Mouse (Mus musculus): ENCODE results near the gene Nufip2. TPM values are rescaled to one million over a fixed set of nuclear protein-coding genes. Genes with fewer than 3 reads are reported as not detected.
"Not testable (repeated sequence)": the region's sequence is repeated elsewhere in the genome, so short reads cannot be mapped to it uniquely, and the experiment has no call there.

The Nufip2 gene
- total and polyA plus RNA-seq, 3 experiments, result 11.4 to 47.6 (median 44.8) TPM

- Histone ChIP-seq H3K4me1 (ENCODE audit: control insufficient read depth, insufficient read depth, low read length) (no peaks in the 10 kb centered on the region), H3K4me3 (no peak overlapping the region), H3K79me2 (replicated peaks; ENCODE audit: control insufficient read depth, insufficient read depth, low read length) (no peaks in the 10 kb centered on the region), H3K27ac (no peak overlapping the region), H3K9ac (ENCODE audit: low read depth, low read length) (no peak overlapping the region), H3K36me3 (ENCODE audit: control insufficient read depth, insufficient read depth, low read length) (no peaks in the 10 kb centered on the region), H3K27me3 (ENCODE audit: control insufficient read depth, insufficient read depth, low read length) (no peaks in the 10 kb centered on the region)
- TF ChIP-seq POLR2A (IDR thresholded peaks at IDR 0.05; ENCODE audit: insufficient read depth, low read depth, low read length) (no peak), CTCF (IDR thresholded peaks at IDR 0.05) (no peak), EP300 (IDR thresholded peaks at IDR 0.05; ENCODE audit: insufficient read depth, low read depth, low read length) (no peak)
- DNase-seq, result no peak
- 66% methylated on average over 4 of the region's 4 CpGs for WGBS
- intact Hi-C loops (cut with DNase I), result no loop called here
Observed at GRCm38 (mm10) chr11:77659986-77660385, 26.0 kb upstream of the Nufip2 start.

- intact Hi-C loops (cut with DNase I), result no loop called here
- Histone ChIP-seq H3K4me1 (ENCODE audit: control insufficient read depth, insufficient read depth, low read length) (no peaks in the 10 kb centered on the region), H3K4me3 (no peak overlapping the region), H3K9ac (ENCODE audit: low read depth, low read length) (no peak overlapping the region), H3K27ac (no peak overlapping the region), H3K79me2 (replicated peaks; ENCODE audit: control insufficient read depth, insufficient read depth, low read length) (no peaks in the 10 kb centered on the region), H3K27me3 (ENCODE audit: control insufficient read depth, insufficient read depth, low read length) (no peaks in the 10 kb centered on the region), H3K36me3 (ENCODE audit: control insufficient read depth, insufficient read depth, low read length) (no peaks in the 10 kb centered on the region)
- TF ChIP-seq CTCF (IDR thresholded peaks at IDR 0.05), result no peak
- no peak for TF ChIP-seq POLR2A (IDR thresholded peaks at IDR 0.05; ENCODE audit: insufficient read depth, low read depth, low read length)
- TF ChIP-seq EP300 (IDR thresholded peaks at IDR 0.05; ENCODE audit: insufficient read depth, low read depth, low read length), result no peak
- DNase-seq, result no peak
- WGBS, result 74% methylated on average over 6 of the region's 6 CpGs
Observed at GRCm38 (mm10) chr11:77663639-77664038, 22.3 kb upstream of the Nufip2 start.

- 82% methylated on average over 8 of the region's 8 CpGs for WGBS
- DNase-seq, result no peak
- H3K4me3 ChIP-seq, result no peak overlapping the region
- intact Hi-C loops (cut with DNase I), result no loop called here
- no peak overlapping the region for H3K27ac ChIP-seq
- H3K79me2 ChIP-seq (replicated peaks; ENCODE audit: control insufficient read depth, insufficient read depth, low read length), result no peaks in the 10 kb centered on the region
- no peak for TF ChIP-seq EP300 (IDR thresholded peaks at IDR 0.05; ENCODE audit: insufficient read depth, low read depth, low read length)
- no peak for TF ChIP-seq POLR2A (IDR thresholded peaks at IDR 0.05; ENCODE audit: insufficient read depth, low read depth, low read length)
- TF ChIP-seq CTCF (IDR thresholded peaks at IDR 0.05), result no peak
- H3K9ac ChIP-seq (ENCODE audit: low read depth, low read length), result no peak overlapping the region
- no peaks in the 10 kb centered on the region for H3K36me3 ChIP-seq (ENCODE audit: control insufficient read depth, insufficient read depth, low read length)
- H3K27me3 ChIP-seq (ENCODE audit: control insufficient read depth, insufficient read depth, low read length), result no peaks in the 10 kb centered on the region
- H3K4me1 ChIP-seq (ENCODE audit: control insufficient read depth, insufficient read depth, low read length), result no peaks in the 10 kb centered on the region
Observed at GRCm38 (mm10) chr11:77664046-77664445, 21.9 kb upstream of the Nufip2 start.

GRCm38 (mm10) chr11:77665384-77665783 is 20.6 kb upstream of the Nufip2 start:
- H3K9ac ChIP-seq (ENCODE audit: low read depth, low read length); H3K27ac ChIP-seq; H3K4me3 ChIP-seq; H3K27me3 ChIP-seq (ENCODE audit: control insufficient read depth, insufficient read depth, low read length); DNase-seq; H3K36me3 ChIP-seq (ENCODE audit: control insufficient read depth, insufficient read depth, low read length); H3K79me2 ChIP-seq (replicated peaks; ENCODE audit: control insufficient read depth, insufficient read depth, low read length); H3K4me1 ChIP-seq (ENCODE audit: control insufficient read depth, insufficient read depth, low read length); intact Hi-C loops (cut with DNase I): not testable (repeated sequence)
- peak; percentile 21; the same call in 1 of the 2 replicates for TF ChIP-seq CTCF (IDR thresholded peaks at IDR 0.05)
- WGBS, result 70% methylated on average over 5 of the region's 5 CpGs

DNA sequence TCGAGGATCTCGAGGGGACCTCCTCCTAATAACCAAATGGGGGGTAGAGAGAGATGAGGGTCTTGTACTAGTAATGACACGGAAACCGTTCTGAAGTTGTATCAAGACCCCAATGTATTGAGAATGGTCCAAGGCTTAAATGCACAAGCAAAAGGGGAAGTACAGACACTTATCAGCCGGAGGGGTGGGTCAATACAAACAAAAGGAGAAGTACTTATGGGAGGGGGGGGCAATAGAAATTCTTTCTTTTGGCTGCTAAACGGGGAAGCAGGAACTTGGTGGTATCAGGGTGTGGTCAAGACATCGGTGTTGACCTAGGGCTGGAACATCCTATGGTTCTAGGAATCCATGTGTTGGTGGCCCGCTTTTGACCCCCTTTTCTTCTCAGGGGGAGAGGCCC is 19.2 kb upstream of the Nufip2 start:
- intact Hi-C loops (cut with DNase I); H3K36me3 ChIP-seq (ENCODE audit: control insufficient read depth, insufficient read depth, low read length); H3K4me1 ChIP-seq (ENCODE audit: control insufficient read depth, insufficient read depth, low read length); H3K79me2 ChIP-seq (replicated peaks; ENCODE audit: control insufficient read depth, insufficient read depth, low read length); H3K4me3 ChIP-seq; DNase-seq; H3K27ac ChIP-seq; H3K27me3 ChIP-seq (ENCODE audit: control insufficient read depth, insufficient read depth, low read length); H3K9ac ChIP-seq (ENCODE audit: low read depth, low read length): not testable (repeated sequence)
- WGBS, result 74% methylated on average over 8 of the region's 8 CpGs

GRCm38 (mm10) chr11:77672746-77673145 is 13.2 kb upstream of the Nufip2 start:
- Histone ChIP-seq H3K27ac (no peak overlapping the region), H3K4me3 (no peak overlapping the region), H3K9ac (ENCODE audit: low read depth, low read length) (no peak overlapping the region), H3K79me2 (replicated peaks; ENCODE audit: control insufficient read depth, insufficient read depth, low read length) (no peaks in the 10 kb centered on the region), H3K4me1 (ENCODE audit: control insufficient read depth, insufficient read depth, low read length) (no peaks in the 10 kb centered on the region), H3K27me3 (ENCODE audit: control insufficient read depth, insufficient read depth, low read length) (no peaks in the 10 kb centered on the region), H3K36me3 (ENCODE audit: control insufficient read depth, insufficient read depth, low read length) (no peaks in the 10 kb centered on the region)
- 67% methylated on average over 2 of the region's 2 CpGs for WGBS
- intact Hi-C loops (cut with DNase I), result no loop called here
- TF ChIP-seq CTCF (IDR thresholded peaks at IDR 0.05) (no peak), EP300 (IDR thresholded peaks at IDR 0.05; ENCODE audit: insufficient read depth, low read depth, low read length) (no peak), POLR2A (IDR thresholded peaks at IDR 0.05; ENCODE audit: insufficient read depth, low read depth, low read length) (no peak)
- DNase-seq, result no peak
